Mouse (Mus musculus) layer of hippocampus, postnatal 36 days (tissue): ENCODE results near the gene Reep1. TPM values are rescaled to one million over a fixed set of nuclear protein-coding genes. Genes with fewer than 3 reads are reported as not detected.

Source experiments
- DNase-seq, 2 experiments: peaks; one replicate each; pipeline ENCODE4 v3.0.0; 2022
- total RNA-seq, 2 experiments: library from RNA; stranded (reverse); gene quantifications; 2 replicates each; pipeline ENCODE4 v1.2.3; 2021

Reep1 gene
- total RNA-seq, 2 experiments from 2014 or later, result 72.9 to 75.7 TPM

- DNase-seq, result no peak
Observed at GRCm38 (mm10) chr6:71737202-71737601, 29.8 kb downstream of the Reep1 start.

- no peak for DNase-seq
Observed at GRCm38 (mm10) chr6:71738611-71739010, 31.2 kb downstream of the Reep1 start.

DNA sequence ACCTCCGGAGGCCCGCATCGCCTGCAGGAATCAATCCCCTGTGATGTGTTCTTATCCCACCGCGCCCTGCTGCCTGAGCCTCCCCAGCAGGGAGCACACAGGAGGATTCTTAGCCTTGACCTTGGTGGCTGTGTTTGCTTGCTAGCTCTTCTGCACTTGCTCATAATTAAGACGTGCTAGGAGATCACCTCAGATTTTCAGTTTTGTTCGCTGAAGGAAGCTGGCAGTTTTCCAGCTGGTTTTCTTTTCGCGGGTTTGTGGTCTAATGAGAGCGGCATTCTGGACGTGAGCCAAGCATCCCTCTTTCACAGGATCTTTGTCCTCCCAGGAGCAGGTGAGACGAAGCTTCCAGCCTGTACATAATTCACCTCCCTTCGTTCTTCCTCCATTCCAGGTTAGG lies 33.6 kb downstream of the Reep1 start:
- DNase-seq, result no peak

GRCm38 (mm10) chr6:71741998-71742636 lies 34.8 kb downstream of the Reep1 start:
- no peak for DNase-seq

DNA sequence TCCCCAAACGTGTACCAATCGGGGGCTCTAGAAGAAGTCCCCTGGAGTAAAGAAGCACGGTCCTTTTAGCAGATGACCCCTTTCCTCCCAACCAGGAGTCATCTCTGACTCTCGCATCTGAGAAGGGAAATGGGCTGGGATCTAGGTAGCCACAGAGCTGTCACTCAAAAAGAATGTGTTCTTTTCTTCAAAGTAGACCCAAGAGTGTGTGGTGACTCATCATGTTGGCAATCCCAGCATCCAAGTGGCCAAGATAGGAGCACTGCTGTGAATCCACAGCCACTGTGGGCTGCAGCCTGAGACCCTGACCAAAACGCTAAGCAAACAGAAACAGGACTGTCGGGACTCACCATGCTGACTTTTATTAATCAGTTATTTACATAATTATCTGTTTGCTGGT lies 37.6 kb downstream of the Reep1 start:
- DNase-seq, result no peak

DNA sequence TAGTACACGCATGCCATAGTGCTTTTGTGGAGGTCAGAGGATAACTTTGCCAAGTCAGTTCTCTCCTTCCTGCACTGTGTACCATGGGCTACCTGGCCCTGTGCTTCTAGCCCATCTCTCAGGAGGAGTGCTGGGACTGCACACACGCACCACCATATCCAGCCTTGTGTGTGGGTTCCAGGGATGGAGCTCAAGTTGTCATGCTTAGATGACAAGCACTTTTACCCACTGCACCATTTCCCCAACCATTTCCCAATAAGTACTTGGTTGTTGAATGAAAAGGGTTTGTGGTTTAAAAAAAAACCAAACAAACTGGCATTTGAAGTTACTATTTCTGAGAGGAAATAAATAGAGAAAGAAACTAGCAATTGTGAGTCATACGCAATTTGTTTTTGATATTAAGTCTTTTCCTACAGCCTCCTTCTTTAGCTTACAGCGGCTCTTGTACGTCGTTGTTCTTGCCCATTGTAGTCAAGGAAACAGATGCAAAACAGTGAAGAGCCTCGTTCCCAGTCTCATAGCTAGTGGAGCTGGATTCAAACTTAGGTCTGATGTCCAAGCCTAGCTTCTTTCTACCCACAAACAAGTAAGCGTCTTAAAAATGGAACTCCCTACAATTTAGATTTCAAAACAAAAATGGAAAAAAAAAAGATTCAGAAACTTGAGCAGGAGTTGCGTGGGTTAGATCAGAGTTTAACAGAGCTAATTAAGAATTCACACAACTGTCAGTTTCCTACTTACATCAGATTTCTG lies 38.3 kb downstream of the Reep1 start:
- DNase-seq, result peak in 1 of 2 experiments; percentile 12

- DNase-seq, result no peak
Observed at GRCm38 (mm10) chr6:71746246-71746645, 38.9 kb downstream of the Reep1 start.

GRCm38 (mm10) chr6:71746846-71747245 lies 39.5 kb downstream of the Reep1 start:
- DNase-seq, result no peak

GRCm38 (mm10) chr6:71751602-71752001 lies 44.2 kb downstream of the Reep1 start:
- no peak for DNase-seq

GRCm38 (mm10) chr6:71752791-71753464 lies 45.6 kb downstream of the Reep1 start:
- peak; percentile 84 to 85 for DNase-seq

GRCm38 (mm10) chr6:71757039-71757894 lies 49.9 kb downstream of the Reep1 start:
- DNase-seq, result peak; percentile 41 to 58

GRCm38 (mm10) chr6:71758780-71759179 lies 51.4 kb downstream of the Reep1 start:
- DNase-seq, result no peak

DNA sequence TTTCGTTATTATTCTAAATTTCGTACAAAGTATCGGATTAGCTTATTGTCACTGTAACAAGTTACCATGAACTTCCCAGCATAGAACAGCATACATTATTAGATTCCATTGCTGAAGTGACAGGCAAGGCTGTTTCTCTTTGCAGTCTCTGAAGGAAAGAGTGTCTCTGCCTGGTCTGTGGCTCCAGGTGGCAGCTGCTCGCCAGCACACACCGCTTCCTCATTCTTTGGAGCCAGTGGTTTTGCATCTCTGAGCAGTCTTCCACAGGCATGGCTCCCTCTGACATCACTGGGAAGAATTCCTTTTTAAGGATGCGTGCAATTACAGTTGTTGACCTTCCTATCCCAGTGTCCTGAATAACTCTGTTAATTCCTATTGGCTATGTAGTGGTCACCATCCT lies 52.7 kb downstream of the Reep1 start:
- DNase-seq, result no peak

GRCm38 (mm10) chr6:71767761-71768160 lies 60.4 kb downstream of the Reep1 start:
- no peak for DNase-seq

- no peak for DNase-seq
Observed at GRCm38 (mm10) chr6:71769901-71770690, 62.7 kb downstream of the Reep1 start.

GRCm38 (mm10) chr6:71770856-71771255 lies 63.5 kb downstream of the Reep1 start:
- DNase-seq, result no peak

DNA sequence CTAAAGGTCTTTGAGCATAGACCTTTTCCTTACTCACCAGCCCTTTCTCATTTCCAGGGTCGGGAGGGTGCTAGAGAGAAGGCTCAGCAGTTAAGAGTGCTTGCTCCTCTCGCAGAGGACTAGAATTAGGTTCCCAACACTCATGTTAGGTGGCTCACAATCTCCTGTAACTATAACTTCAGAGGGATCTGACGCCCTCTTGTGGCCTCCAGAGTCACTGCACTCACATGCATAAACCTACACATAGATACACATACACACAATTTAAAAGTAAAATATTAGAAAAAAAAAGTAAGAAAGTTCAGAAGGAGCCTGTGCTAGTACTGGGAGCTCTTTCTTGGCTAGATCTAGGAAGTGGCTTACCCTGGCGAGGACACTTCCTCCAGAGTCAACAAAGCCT lies 63.9 kb downstream of the Reep1 start:
- DNase-seq, result no peak

DNA sequence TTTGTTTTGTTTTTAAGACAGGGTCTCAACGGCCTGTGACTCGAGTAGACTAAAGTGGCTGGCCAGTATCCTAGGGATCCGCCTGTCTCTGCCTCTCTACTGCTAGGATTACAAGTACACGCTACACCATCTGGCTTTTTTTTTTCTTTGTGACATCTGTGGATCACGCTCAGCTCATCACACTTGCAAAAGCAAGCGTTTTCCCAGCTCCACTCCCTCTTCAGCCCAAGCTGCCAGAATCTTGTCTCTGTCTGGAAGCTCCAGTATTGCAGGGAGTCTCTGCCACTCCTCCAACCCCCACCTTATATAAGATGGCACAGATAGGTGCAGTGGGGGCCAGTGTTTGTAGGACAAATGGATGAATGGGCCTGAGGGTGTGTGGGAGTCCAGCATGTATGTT lies 64.8 kb downstream of the Reep1 start:
- DNase-seq, result peak; percentile 40 to 56

GRCm38 (mm10) chr6:71772636-71773208 lies 65.4 kb downstream of the Reep1 start:
- DNase-seq, result no peak

- no peak for DNase-seq
Observed at GRCm38 (mm10) chr6:71778016-71778415, 70.7 kb downstream of the Reep1 start.

- no peak for DNase-seq
Observed at GRCm38 (mm10) chr6:71779831-71780230, 72.5 kb downstream of the Reep1 start.
